Comparison of ENCODE assay signal across 8 mouse cellular contexts in genomic region chr13:19623228-19623905, GRCm38 (mm10). TPM values are rescaled to one million over a fixed set of nuclear protein-coding genes. Genes with fewer than 3 reads are reported as not detected.
A peak's percentile ranks its signal among the peaks of the same experiment; 100 is the strongest.
DNase-seq lines count a peak whose midpoint lies in the region; ATAC-seq lines count a peak whose summit lies in the region.

No protein-coding gene starts in this region.

- H3K9ac ChIP-seq in heart, embryonic 13.5 days = peak overlapping the region; percentile 78
- H3K9ac ChIP-seq in liver, embryonic 13.5 days = peak overlapping the region; percentile 67

- peaks cover 12% of the 10 kb centered on the region for H3K4me1 ChIP-seq in heart, embryonic 13.5 days
- H3K4me1 ChIP-seq in liver, embryonic 13.5 days (replicated peaks) = peaks cover 41% of the 10 kb centered on the region

- peak overlapping the region; percentile 61 for H3K4me3 ChIP-seq in heart, embryonic 13.5 days
- peak overlapping the region; percentile 62 for H3K4me3 ChIP-seq in liver, embryonic 13.5 days (replicated peaks)

- H3K27ac ChIP-seq in heart, embryonic 13.5 days (replicated peaks) = no peak overlapping the region
- no peak overlapping the region for H3K27ac ChIP-seq in liver, embryonic 13.5 days

- H3K36me3 ChIP-seq in heart, embryonic 13.5 days = no peaks in the 10 kb centered on the region
- no peaks in the 10 kb centered on the region for H3K36me3 ChIP-seq in liver, embryonic 13.5 days

- 18% methylated on average over 30 of the region's 30 CpGs for WGBS in heart, embryonic 13.5 days
- 26% methylated on average over 30 of the region's 30 CpGs for WGBS in liver, embryonic 13.5 days (ENCODE audit: insufficient replicate concordance)

- ATAC-seq in heart, embryonic 13.5 days (ENCODE audit: extremely low read depth, insufficient number of reproducible peaks, low FRiP score, low TSS enrichment) = no peak
- 0 out of 2 replicates have a peak, but pooled peaks have one; percentile 7 for ATAC-seq in liver, embryonic 13.5 days (ENCODE audit: low read depth)

- peaks cover 30% of the 10 kb centered on the region for H3K27me3 ChIP-seq in heart, embryonic 13.5 days (replicated peaks)
- H3K27me3 ChIP-seq in liver, embryonic 13.5 days = peaks cover 17% of the 10 kb centered on the region

- no peaks in the 10 kb centered on the region for H3K9me3 ChIP-seq in heart, embryonic 13.5 days
- no peaks in the 10 kb centered on the region for H3K9me3 ChIP-seq in liver, embryonic 13.5 days (replicated peaks)

- DNase-seq in frontal cortex, postnatal 36 days (ENCODE audit: low spot score in 2 of 2) = peak; percentile 47 to 54
- DNase-seq in frontal cortex, postnatal 25 days (ENCODE audit: low spot score in 2 of 2) = no peak
- DNase-seq in ovary, postnatal 36 days (ENCODE audit: low spot score) = peak; percentile 14
- no peak for DNase-seq in ovary, postnatal 14 days (ENCODE audit: low spot score)
- no peak for DNase-seq in liver, embryonic 13.5 days
- no peak for DNase-seq in urinary bladder, adult 18-20 months (ENCODE audit: low spot score in 2 of 2)
- DNase-seq in urinary bladder, postnatal 10 days (ENCODE audit: low spot score) = no peak

- peak overlapping the region; percentile 95 for H3K4me2 ChIP-seq in heart, embryonic 13.5 days
- peak overlapping the region; percentile 85 for H3K4me2 ChIP-seq in liver, embryonic 13.5 days

RNA-seq across cellular contexts. Expression of gene Sfrp4, which starts 0.5 kb away (rescaled TPM):
- 0.36 and 0.49 TPM in 2 replicates for polyA plus RNA-seq in heart, embryonic 13.5 days (2015; fragmentation: Nextera tagmentation; extraction: Ambion mirVana)
- 0.59 and 0.81 TPM in 2 replicates for polyA plus RNA-seq in liver, embryonic 13.5 days (2015; fragmentation: Nextera tagmentation; extraction: Ambion mirVana)

RNA-seq across cellular contexts. Expression of gene Epdr1, which starts 3.6 kb away (rescaled TPM):
- polyA plus RNA-seq in heart, embryonic 13.5 days (2015; fragmentation: Nextera tagmentation; extraction: Ambion mirVana) = 30.5 and 35.5 TPM in 2 replicates
- 21.5 and 24.8 TPM in 2 replicates for polyA plus RNA-seq in liver, embryonic 13.5 days (2015; fragmentation: Nextera tagmentation; extraction: Ambion mirVana)

Comparison
In these comparisons a context has a peak if more than half of its experiments do, and no peak if none do; other contexts are left out.
1. DNase-seq: peak in frontal cortex, postnatal 36 days (2 of 2) and ovary, postnatal 36 days (single experiment); none in frontal cortex, postnatal 25 days (0 of 2), ovary, postnatal 14 days (single experiment), liver, embryonic 13.5 days (single experiment), urinary bladder, adult 18-20 months (0 of 2) and urinary bladder, postnatal 10 days (single experiment).